ENCODE assay signal across 9 mouse cellular contexts in the genomic region with DNA sequence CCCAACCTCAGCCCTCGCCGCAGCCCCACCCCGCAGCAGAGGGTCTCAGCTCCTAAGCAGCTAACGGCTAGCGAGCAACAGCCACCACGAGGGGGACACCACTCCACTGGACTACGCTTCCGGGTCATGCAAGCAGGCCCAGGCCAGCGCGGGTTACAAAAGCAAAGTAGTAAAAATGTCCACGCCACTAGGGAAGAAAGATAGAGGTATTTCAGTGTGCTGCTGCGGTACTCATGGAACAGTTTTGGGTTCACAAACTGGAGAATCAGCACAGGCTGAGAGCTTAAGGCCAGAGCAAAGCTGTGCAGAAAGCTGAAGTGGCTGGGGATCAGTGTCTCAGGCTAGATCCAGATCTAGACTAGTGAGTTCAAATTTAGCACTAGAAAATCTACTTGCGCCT. TPM values are rescaled to one million over a fixed set of nuclear protein-coding genes. Genes with fewer than 3 reads are reported as not detected.
A peak's percentile ranks its signal among the peaks of the same experiment; 100 is the strongest.
DNase-seq lines count a peak whose midpoint lies in the region; ATAC-seq and TF ChIP-seq lines count a peak whose summit lies in the region.
"Had no signal": no experiment of that assay in that cellular context is flagged by ENCODE, and none has a peak within 500 bp of the region (broad histone marks: within the 10 kb centered on the region; RNA-seq: fewer than 3 reads in every experiment).

No protein-coding gene starts in this region.

- H3K27ac ChIP-seq in heart, embryonic 12.5 days (ENCODE audit: poor library complexity, severe bottlenecking): no peak overlapping the region
- H3K27ac ChIP-seq in hindbrain, embryonic 16.5 days (ENCODE audit: low read depth, low read length): no peak overlapping the region
- no peak overlapping the region for H3K27ac ChIP-seq in midbrain, embryonic 15.5 days

- peaks cover 98% of the 10 kb centered on the region for H3K27me3 ChIP-seq in heart, embryonic 12.5 days (replicated peaks)
- peaks cover 60% of the 10 kb centered on the region for H3K27me3 ChIP-seq in hindbrain, embryonic 16.5 days (replicated peaks; ENCODE audit: control insufficient read depth, insufficient read depth, low read length)
- peaks cover 88% of the 10 kb centered on the region for H3K27me3 ChIP-seq in midbrain, embryonic 15.5 days (replicated peaks)

- no peak for ATAC-seq in heart, embryonic 12.5 days (ENCODE audit: insufficient number of reproducible peaks, low FRiP score)
- ATAC-seq in hindbrain, embryonic 16.5 days: no peak
- ATAC-seq in midbrain, embryonic 15.5 days (replicated peaks): no peak

- H3K36me3 ChIP-seq in heart, embryonic 12.5 days: no peaks in the 10 kb centered on the region
- no peaks in the 10 kb centered on the region for H3K36me3 ChIP-seq in hindbrain, embryonic 16.5 days (ENCODE audit: control insufficient read depth, insufficient read depth, low read length)
- H3K36me3 ChIP-seq in midbrain, embryonic 15.5 days (replicated peaks): no peaks in the 10 kb centered on the region

- DNase-seq in heart, postnatal 25 days (ENCODE audit: low spot score): no peak
- DNase-seq in brain, embryonic 14.5 days (ENCODE audit: low read depth): peak; percentile 65
- no peak for DNase-seq in thymus, postnatal 0 days (ENCODE audit: low spot score)
- DNase-seq in c-Kit-positive CD71-positive TER-119-positive erythroid progenitor cells, embryonic 14.5 days (ENCODE audit: low spot score): no peak
- DNase-seq in thymus, postnatal 25 days: no peak

- no peak for TF ChIP-seq POLR2A in brain, embryonic 14.5 days (IDR thresholded peaks at IDR 0.05; ENCODE audit: borderline replicate concordance, extremely low read depth, insufficient read depth, insufficient read length, poor library complexity, severe bottlenecking)

- WGBS in heart, embryonic 12.5 days: 7% methylated on average over 13 of the region's 13 CpGs
- WGBS in hindbrain, embryonic 16.5 days: 1% methylated on average over 13 of the region's 13 CpGs
- 2% methylated on average over 13 of the region's 13 CpGs for WGBS in midbrain, embryonic 15.5 days

- intact Hi-C loops in heart, postnatal 25 days (cut with DNase I): no loop called here

- peak overlapping the region; percentile 49; the same call in 1 of the 2 replicates for H3K9ac ChIP-seq in heart, embryonic 12.5 days
- H3K9ac ChIP-seq in hindbrain, embryonic 16.5 days (ENCODE audit: low read depth, low read length): peak overlapping the region; percentile 24; the same call in 1 of the 2 replicates
- H3K9ac ChIP-seq in midbrain, embryonic 15.5 days: no peak overlapping the region

- H3K4me1 ChIP-seq in heart, embryonic 12.5 days (replicated peaks): peaks cover 29% of the 10 kb centered on the region
- H3K4me1 ChIP-seq in hindbrain, embryonic 16.5 days (ENCODE audit: control insufficient read depth, insufficient read depth, low read depth, low read length): peaks cover 18% of the 10 kb centered on the region
- H3K4me1 ChIP-seq in midbrain, embryonic 15.5 days: peaks cover 24% of the 10 kb centered on the region

- no peak for TF ChIP-seq CTCF in brain, embryonic 14.5 days (IDR thresholded peaks at IDR 0.05; ENCODE audit: borderline replicate concordance, extremely low read depth, insufficient read depth, insufficient read length)

- peak overlapping the region; percentile 54 for H3K4me3 ChIP-seq in heart, embryonic 12.5 days
- peak overlapping the region; percentile 39 for H3K4me3 ChIP-seq in hindbrain, embryonic 16.5 days (ENCODE audit: low read length)
- peak overlapping the region; percentile 33 for H3K4me3 ChIP-seq in midbrain, embryonic 15.5 days

- no peaks in the 10 kb centered on the region for H3K9me3 ChIP-seq in heart, embryonic 12.5 days (replicated peaks)
- no peaks in the 10 kb centered on the region for H3K9me3 ChIP-seq in hindbrain, embryonic 16.5 days (ENCODE audit: control insufficient read depth, low read length)
- H3K9me3 ChIP-seq in midbrain, embryonic 15.5 days: no peaks in the 10 kb centered on the region

- H3K4me2 ChIP-seq in heart, embryonic 12.5 days: peak overlapping the region; percentile 94
- H3K4me2 ChIP-seq in hindbrain, embryonic 16.5 days (ENCODE audit: low read length): peak overlapping the region; percentile 67
- peak overlapping the region; percentile 56 for H3K4me2 ChIP-seq in midbrain, embryonic 15.5 days

RNA-seq across cellular contexts. Expression of a gene that starts 3.0 kb away (rescaled TPM):
- not detected in 2 replicates for polyA plus RNA-seq in heart, embryonic 12.5 days (2016; fragmentation: Nextera tagmentation; extraction: Ambion mirVana)
- not detected for total RNA-seq in heart, postnatal 25 days (2021)
- 10.5 and 22.5 TPM in 2 replicates for polyA plus RNA-seq in brain, embryonic 14.5 days (2012; rRNA removed)
- 0.31 TPM in 1 of 2 replicates, not detected in the other for polyA plus RNA-seq in hindbrain, embryonic 16.5 days (2015; fragmentation: Nextera tagmentation; extraction: Ambion mirVana)
- polyA plus RNA-seq in midbrain, embryonic 15.5 days (2015; fragmentation: Nextera tagmentation; extraction: Ambion mirVana): 0.92 and 1.0 TPM in 2 replicates
- not detected in 2 replicates for polyA plus RNA-seq in thymus, postnatal 0 days (2015; fragmentation: Nextera tagmentation; extraction: Ambion mirVana)
- polyA plus RNA-seq: large intestine, adult 2 months had no signal

RNA-seq across cellular contexts. Expression of a gene that starts 52.1 kb away (rescaled TPM):
- not detected in 2 replicates for polyA plus RNA-seq in heart, embryonic 12.5 days (2016; fragmentation: Nextera tagmentation; extraction: Ambion mirVana)
- not detected for total RNA-seq in heart, postnatal 25 days (2021)
- not detected in 2 replicates for polyA plus RNA-seq in brain, embryonic 14.5 days (2012; rRNA removed)
- polyA plus RNA-seq in hindbrain, embryonic 16.5 days (2015; fragmentation: Nextera tagmentation; extraction: Ambion mirVana): 0.05 and 0.11 TPM in 2 replicates
- polyA plus RNA-seq in midbrain, embryonic 15.5 days (2015; fragmentation: Nextera tagmentation; extraction: Ambion mirVana): not detected in 2 replicates
- polyA plus RNA-seq in thymus, postnatal 0 days (2015; fragmentation: Nextera tagmentation; extraction: Ambion mirVana): not detected in 2 replicates
- polyA plus RNA-seq: large intestine, adult 2 months had no signal
